Mouse (Mus musculus) ES-Bruce4 (cell line): ENCODE results near the gene Ccdc144b. TPM values are rescaled to one million over a fixed set of nuclear protein-coding genes. Genes with fewer than 3 reads are reported as not detected.

ENCODE experiments used
- H3K27ac ChIP-seq: 2 replicates; pipeline ENCODE4 v1.5.1; 2012; ENCODE audit warnings: low read length, inconsistent platforms; ENCODE audit not compliant: insufficient read depth
- H3K27me3 ChIP-seq: 2 replicates; pipeline ENCODE4 v1.6.1; 2012; ENCODE audit warnings: mild to moderate bottlenecking, low read length, inconsistent platforms; ENCODE audit not compliant: control insufficient read depth, poor library complexity, insufficient read depth, severe bottlenecking
- H3K36me3 ChIP-seq: 2 replicates; pipeline ENCODE4 v1.6.1; 2012; ENCODE audit warnings: inconsistent platforms, mild to moderate bottlenecking, low read length, moderate library complexity; ENCODE audit not compliant: control insufficient read depth, poor library complexity, insufficient read depth, severe bottlenecking
- H3K4me1 ChIP-seq: one replicate; pipeline ENCODE4 v1.8.1; 2011; ENCODE audit warnings: low read length; ENCODE audit not compliant: control insufficient read depth, insufficient read depth
- H3K4me3 ChIP-seq: 2 replicates; pipeline ENCODE4 v1.5.1; 2011; ENCODE audit warnings: low read depth, mild to moderate bottlenecking, low read length
- H3K9ac ChIP-seq: 2 replicates; pipeline ENCODE4 v1.6.1; 2012; ENCODE audit warnings: low read depth, mild to moderate bottlenecking, inconsistent platforms; ENCODE audit not compliant: poor library complexity, severe bottlenecking
- H3K9me3 ChIP-seq: replicated peaks from 2 replicates; pipeline ENCODE4 v1.6.1; 2012; ENCODE audit warnings: mild to moderate bottlenecking, low read length, inconsistent platforms; ENCODE audit not compliant: control insufficient read depth, poor library complexity, insufficient read depth, severe bottlenecking
- CTCF ChIP-seq: IDR thresholded peaks from one replicate; pipeline ENCODE4 v1.8.1; 2011; ENCODE audit warnings: low read depth, low read length
- EP300 ChIP-seq: IDR thresholded peaks from 2 replicates; pipeline ENCODE4 v1.6.1; 2011; ENCODE audit warnings: low read depth, low read length; ENCODE audit not compliant: insufficient read depth
- POLR2A ChIP-seq: IDR thresholded peaks from one replicate; pipeline ENCODE4 v1.8.1; 2011; ENCODE audit warnings: low read length; ENCODE audit not compliant: insufficient read depth
- polyA plus RNA-seq: library from polyadenylated mRNA; stranded (reverse); fragments of >200 nt; gene quantifications from 2 replicates; pipeline ENCODE4 v1.2.4, GENCODE M21; 2011; ENCODE audit warnings: low read depth; ENCODE audit not compliant: missing spikeins, insufficient read depth, insufficient read length

Ccdc144b gene
- polyA plus RNA-seq, result not detected in 2 replicates

- Histone ChIP-seq H3K9me3 (no peaks in the 10 kb centered on the region), H3K27ac (no peak within 1 kb of the TSS), H3K4me1 (no peaks in the 10 kb centered on the region), H3K36me3 (no peaks in the 10 kb centered on the region), H3K27me3 (no peaks in the 10 kb centered on the region), H3K9ac (no peak within 1 kb of the TSS), H3K4me3 (no peak within 1 kb of the TSS)
- TF ChIP-seq EP300 (no peak), CTCF (no peak), POLR2A (no peak)
Observed at GRCm38 (mm10) chr3:36053447-36053846, at the start of gene Ccdc144b. Gene Ccdc144b, minus strand, starts transcription at chr3:36053547.

- 0 out of 2 replicates have a peak, but pooled peaks cover 4% of the 10 kb centered on the region for H3K36me3 ChIP-seq
- peaks cover 15% of the 10 kb centered on the region; the same call in 1 of the 2 replicates for H3K9me3 ChIP-seq
- H3K4me3 ChIP-seq, result no peak overlapping the region
- no peak for TF ChIP-seq POLR2A
- TF ChIP-seq EP300, result no peak
- no peak for TF ChIP-seq CTCF
- peak overlapping the region; percentile 44; the same call in 1 of the 2 replicates for H3K27ac ChIP-seq
- peaks cover 1% of the 10 kb centered on the region for H3K4me1 ChIP-seq
- no peak overlapping the region for H3K9ac ChIP-seq
- H3K27me3 ChIP-seq, result no peaks in the 10 kb centered on the region
Observed at GRCm38 (mm10) chr3:36095371-36095770, 42.0 kb upstream of the Ccdc144b start.

- no peaks in the 10 kb centered on the region for H3K4me1 ChIP-seq
- H3K9ac ChIP-seq, result no peak overlapping the region
- H3K27me3 ChIP-seq, result no peaks in the 10 kb centered on the region
- H3K36me3 ChIP-seq, result peaks cover 24% of the 10 kb centered on the region
- no peak overlapping the region for H3K27ac ChIP-seq
- no peak overlapping the region for H3K4me3 ChIP-seq
- TF ChIP-seq EP300, result no peak
- no peak for TF ChIP-seq CTCF
- no peaks in the 10 kb centered on the region for H3K9me3 ChIP-seq
Observed at GRCm38 (mm10) chr3:36087591-36087990, 34.2 kb upstream of the Ccdc144b start.

GRCm38 (mm10) chr3:36085394-36085793, 32.0 kb upstream of the Ccdc144b start:
- Histone ChIP-seq H3K36me3 (peaks cover 28% of the 10 kb centered on the region), H3K9ac (no peak overlapping the region), H3K4me3 (no peak overlapping the region), H3K4me1 (no peaks in the 10 kb centered on the region), H3K27ac (no peak overlapping the region), H3K27me3 (no peaks in the 10 kb centered on the region), H3K9me3 (no peaks in the 10 kb centered on the region)
- TF ChIP-seq POLR2A (no peak), EP300 (no peak), CTCF (no peak)

- TF ChIP-seq POLR2A (no peak), CTCF (no peak), EP300 (no peak)
- H3K36me3 ChIP-seq, result peaks cover 21% of the 10 kb centered on the region
- H3K4me3 ChIP-seq, result no peak overlapping the region
- no peaks in the 10 kb centered on the region for H3K27me3 ChIP-seq
- no peaks in the 10 kb centered on the region for H3K9me3 ChIP-seq
- no peak overlapping the region for H3K27ac ChIP-seq
- H3K9ac ChIP-seq, result no peak overlapping the region
- H3K4me1 ChIP-seq, result no peaks in the 10 kb centered on the region
Observed at GRCm38 (mm10) chr3:36083381-36083780, 30.0 kb upstream of the Ccdc144b start.

- Histone ChIP-seq H3K4me1 (no peaks in the 10 kb centered on the region), H3K27ac (no peak overlapping the region), H3K9ac (no peak overlapping the region), H3K36me3 (peaks cover 24% of the 10 kb centered on the region), H3K27me3 (no peaks in the 10 kb centered on the region), H3K4me3 (no peak overlapping the region), H3K9me3 (no peaks in the 10 kb centered on the region)
- TF ChIP-seq EP300 (no peak), CTCF (no peak), POLR2A (no peak)
Observed at GRCm38 (mm10) chr3:36082843-36083242, 29.5 kb upstream of the Ccdc144b start.
